In the genomic region with DNA sequence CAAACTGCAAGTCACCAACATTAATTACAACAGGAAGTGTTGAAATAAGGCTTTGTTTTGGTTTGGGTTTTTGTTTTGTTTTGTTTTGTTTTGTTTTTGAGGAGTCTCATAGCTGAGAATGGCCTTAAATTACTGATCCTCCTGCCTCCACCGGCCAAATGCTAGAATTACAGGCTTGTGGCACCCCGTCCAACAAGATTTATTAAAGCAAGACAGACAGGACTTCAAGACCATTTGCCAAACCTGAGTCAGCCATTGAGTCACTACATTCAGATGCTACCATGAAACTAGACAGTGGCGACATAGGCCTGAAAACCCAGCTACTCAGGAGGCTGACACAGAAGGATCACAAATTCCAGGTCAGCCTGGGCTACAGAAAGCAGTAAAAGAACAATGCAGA, we compare ENCODE assay signal across 9 mouse cellular contexts. TPM values are rescaled to one million over a fixed set of nuclear protein-coding genes. Genes with fewer than 3 reads are reported as not detected.
DNase-seq lines count a peak whose midpoint lies in the region; ATAC-seq and TF ChIP-seq lines count a peak whose summit lies in the region.
"Had no signal": no experiment of that assay in that cellular context is flagged by ENCODE, and none has a peak within 500 bp of the region (broad histone marks: within the 10 kb centered on the region; RNA-seq: fewer than 3 reads in every experiment).

No protein-coding gene starts in this region.

- no peak for ATAC-seq in hindbrain, postnatal 0 days
- no peak for ATAC-seq in liver, postnatal 0 days
- no peak for ATAC-seq in erythroid progenitor cell, adult 5-6 weeks (replicated peaks; ENCODE audit: low FRiP score, poor library complexity, severe bottlenecking)

- no peaks in the 10 kb centered on the region for H3K36me3 ChIP-seq in hindbrain, postnatal 0 days (ENCODE audit: insufficient read depth, low read length)
- no peaks in the 10 kb centered on the region for H3K36me3 ChIP-seq in hindbrain, embryonic 10.5 days
- H3K36me3 ChIP-seq in C2C12 (ENCODE audit: control insufficient read depth, insufficient read depth) = no peaks in the 10 kb centered on the region
- H3K36me3 ChIP-seq in liver, postnatal 0 days (replicated peaks; ENCODE audit: insufficient read depth, low read length) = no peaks in the 10 kb centered on the region; the same call in 1 of the 2 replicates
- H3K36me3 ChIP-seq: heart, embryonic 12.5 days had no signal

- no peak for DNase-seq in hindbrain, postnatal 0 days (ENCODE audit: low spot score)
- no peak for DNase-seq in hindbrain, embryonic 10.5 days (ENCODE audit: low spot score)
- DNase-seq in adrenal gland, postnatal 25 days = peak; percentile 29
- DNase-seq in liver, postnatal 0 days = no peak
- no peak for DNase-seq in layer of hippocampus, postnatal 36 days
- no peak for DNase-seq in T-cell, adult 2 months (ENCODE audit: low spot score)

- H3K4me2 ChIP-seq in hindbrain, postnatal 0 days (ENCODE audit: low read depth, low read length) = no peak overlapping the region
- H3K4me2 ChIP-seq in liver, postnatal 0 days (ENCODE audit: low read depth, low read length) = no peak overlapping the region

- no peak overlapping the region for H3K9ac ChIP-seq in hindbrain, postnatal 0 days (replicated peaks; ENCODE audit: low read length)
- H3K9ac ChIP-seq in liver, postnatal 0 days (replicated peaks) = no peak overlapping the region
- H3K9ac ChIP-seq: heart, embryonic 12.5 days had no signal

- H3K9me3 ChIP-seq in hindbrain, postnatal 0 days (ENCODE audit: low read length) = no peaks in the 10 kb centered on the region
- no peaks in the 10 kb centered on the region for H3K9me3 ChIP-seq in hindbrain, embryonic 10.5 days
- H3K9me3 ChIP-seq in liver, postnatal 0 days (ENCODE audit: low read length) = no peaks in the 10 kb centered on the region
- H3K9me3 ChIP-seq: heart, embryonic 12.5 days had no signal

- H3K27ac ChIP-seq in hindbrain, postnatal 0 days = no peak overlapping the region
- H3K27ac ChIP-seq in hindbrain, embryonic 10.5 days = no peak overlapping the region
- no peak overlapping the region for H3K27ac ChIP-seq in liver, postnatal 0 days (ENCODE audit: low read depth)

- TF ChIP-seq CTCF in hindbrain, postnatal 0 days (IDR thresholded peaks at IDR 0.05; ENCODE audit: low read depth) = peak; percentile 37
- TF ChIP-seq CTCF in C2C12 (IDR thresholded peaks at IDR 0.05; ENCODE audit: control insufficient read depth, insufficient read depth, insufficient read length) = no peak
- peak; percentile 42; the same call in 1 of the 2 replicates for TF ChIP-seq CTCF in liver, postnatal 0 days (IDR thresholded peaks at IDR 0.05; ENCODE audit: low read depth)

- no peak for TF ChIP-seq EP300 in liver, postnatal 0 days (IDR thresholded peaks at IDR 0.05; ENCODE audit: low read depth)

- H3K27me3 ChIP-seq in hindbrain, postnatal 0 days (ENCODE audit: insufficient read depth, low read length) = no peaks in the 10 kb centered on the region
- no peaks in the 10 kb centered on the region for H3K27me3 ChIP-seq in hindbrain, embryonic 10.5 days (ENCODE audit: insufficient read depth, poor library complexity, severe bottlenecking)
- H3K27me3 ChIP-seq in C2C12 (ENCODE audit: control insufficient read depth, insufficient read depth, insufficient read length) = no peaks in the 10 kb centered on the region
- no peaks in the 10 kb centered on the region for H3K27me3 ChIP-seq in liver, postnatal 0 days (ENCODE audit: insufficient read depth, low read length)
- H3K27me3 ChIP-seq: heart, embryonic 12.5 days had no signal

- 61% methylated on average over 3 of the region's 3 CpGs for whole genome bisulfite sequencing in hindbrain, postnatal 0 days
- WGBS in hindbrain, embryonic 10.5 days = 65% methylated on average over 3 of the region's 3 CpGs
- 60% methylated on average over 3 of the region's 3 CpGs for WGBS in liver, postnatal 0 days (ENCODE audit: insufficient replicate concordance)

- 0 out of 2 replicates have a peak, but pooled peaks cover 13% of the 10 kb centered on the region for H3K4me1 ChIP-seq in hindbrain, postnatal 0 days (ENCODE audit: insufficient read depth, low read length)
- peaks cover 36% of the 10 kb centered on the region for H3K4me1 ChIP-seq in hindbrain, embryonic 10.5 days (replicated peaks)
- H3K4me1 ChIP-seq in liver, postnatal 0 days (ENCODE audit: insufficient read depth) = peaks cover 30% of the 10 kb centered on the region

- H3K79me2 ChIP-seq in C2C12 (ENCODE audit: control insufficient read depth, insufficient read depth) = peaks cover 29% of the 10 kb centered on the region

- peaks cover 17% of the 10 kb centered on the region for H3K79me3 ChIP-seq in C2C12 (ENCODE audit: low read depth)

- no peak overlapping the region for H3K4me3 ChIP-seq in hindbrain, postnatal 0 days (ENCODE audit: low read length)
- no peak overlapping the region for H3K4me3 ChIP-seq in hindbrain, embryonic 10.5 days
- H3K4me3 ChIP-seq in C2C12 (ENCODE audit: insufficient read depth, poor library complexity, severe bottlenecking) = no peak overlapping the region
- H3K4me3 ChIP-seq in liver, postnatal 0 days (ENCODE audit: low read depth, low read length) = no peak overlapping the region

- H3ac ChIP-seq in C2C12 (ENCODE audit: control insufficient read depth, insufficient read length, low read depth) = no peak overlapping the region

TF ChIP-seq in C2C12, 6 proteins besides CTCF, POLR2A, EP300 and RAD21:
- TF ChIP-seq FOSL1 (IDR thresholded peaks at IDR 0.05; ENCODE audit: insufficient read depth, low read length, poor library complexity, severe bottlenecking) (peak; percentile 29), USF1 (IDR thresholded peaks at IDR 0.05; ENCODE audit: low read depth) (no peak), MYOD1 (IDR thresholded peaks at IDR 0.05; ENCODE audit: control insufficient read depth, insufficient read length, low read depth) (no peak)

RNA-seq across cellular contexts. Expression of a gene that starts 1.8 kb away (rescaled TPM):
- total RNA-seq in hindbrain, postnatal 0 days (2014; rRNA removed) = 16.2 and 19.8 TPM in 2 replicates
- polyA plus RNA-seq in hindbrain, postnatal 0 days (2015; fragmentation: Nextera tagmentation; extraction: Ambion mirVana) = 6.4 and 7.2 TPM in 2 replicates
- polyA plus RNA-seq in hindbrain, embryonic 10.5 days (2016; fragmentation: Nextera tagmentation; extraction: Ambion mirVana) = 31.4 TPM in 2 replicates
- polyA plus RNA-seq in C2C12 (2012; fragmentation: generic; extraction: Trizol) = 17.3 TPM
- 70.8 and 76.6 TPM in 2 replicates for total RNA-seq in adrenal gland, postnatal 25 days (2021)
- 6.0 and 6.8 TPM in 2 replicates for polyA plus RNA-seq in liver, postnatal 0 days (2015; fragmentation: Nextera tagmentation; extraction: Ambion mirVana)
- total RNA-seq in erythroid progenitor cell, adult 5-6 weeks (2015; ENCODE audit: low replicate concordance) = 32.8 and 34.0 TPM in 2 replicates
- total RNA-seq in erythroid progenitor cell, adult 5-6 weeks (2017; ENCODE audit: low replicate concordance) = 11.4 and 15.7 TPM in 2 replicates
- total RNA-seq in layer of hippocampus, postnatal 36 days (2021) = 10 to 100 TPM; 27.5 to 34.3 TPM

RNA-seq across cellular contexts. Expression of a gene that starts 1.9 kb away (rescaled TPM):
- total RNA-seq in hindbrain, postnatal 0 days (2014; rRNA removed) = 55.2 and 64.5 TPM in 2 replicates
- 97.4 and 102 TPM in 2 replicates for polyA plus RNA-seq in hindbrain, postnatal 0 days (2015; fragmentation: Nextera tagmentation; extraction: Ambion mirVana)
- polyA plus RNA-seq in hindbrain, embryonic 10.5 days (2016; fragmentation: Nextera tagmentation; extraction: Ambion mirVana) = 57.9 and 58.0 TPM in 2 replicates
- 29.5 TPM for polyA plus RNA-seq in C2C12 (2012; fragmentation: generic; extraction: Trizol)
- 20.9 and 34.2 TPM in 2 replicates for total RNA-seq in adrenal gland, postnatal 25 days (2021)
- 10.8 and 12.2 TPM in 2 replicates for polyA plus RNA-seq in liver, postnatal 0 days (2015; fragmentation: Nextera tagmentation; extraction: Ambion mirVana)
- 16.8 and 24.9 TPM in 2 replicates for total RNA-seq in erythroid progenitor cell, adult 5-6 weeks (2015; ENCODE audit: low replicate concordance)
- 16.0 and 21.4 TPM in 2 replicates for total RNA-seq in erythroid progenitor cell, adult 5-6 weeks (2017; ENCODE audit: low replicate concordance)
- 10 to 100 TPM; 86.7 to 91.0 TPM for total RNA-seq in layer of hippocampus, postnatal 36 days (2021)
